Mouse (Mus musculus) kidney, postnatal 4 days (tissue): ENCODE data around the gene Cdiptos.

Experiments used
- DNase-seq, 2 experiments: peaks; one replicate each; pipeline ENCODE4 v3.0.0; 2021; ENCODE audit warnings: mixed read lengths in 2 of 2

The Cdiptos gene

GRCm38 (mm10) chr7:126967361-126967760 is 8.5 kb downstream of the Cdiptos start:
- no peak for DNase-seq

GRCm38 (mm10) chr7:126965568-126965967 is 10.3 kb downstream of the Cdiptos start:
- DNase-seq: no peak

GRCm38 (mm10) chr7:126963548-126964286 is 12.2 kb downstream of the Cdiptos start:
- peak; percentile 72 to 78 for DNase-seq

GRCm38 (mm10) chr7:126961965-126962364 is 13.9 kb downstream of the Cdiptos start:
- DNase-seq: no peak

GRCm38 (mm10) chr7:126961095-126961494 is 14.8 kb downstream of the Cdiptos start:
- DNase-seq: no peak

GRCm38 (mm10) chr7:126959780-126960179 is 16.1 kb downstream of the Cdiptos start:
- no peak for DNase-seq

- no peak for DNase-seq
Observed at GRCm38 (mm10) chr7:126955125-126955524, 20.8 kb downstream of the Cdiptos start.

- DNase-seq: no peak
Observed at GRCm38 (mm10) chr7:126952646-126953045, 23.3 kb downstream of the Cdiptos start.

- DNase-seq: no peak
Observed at GRCm38 (mm10) chr7:126951741-126952140, 24.2 kb downstream of the Cdiptos start.

GRCm38 (mm10) chr7:126950647-126951615 is 25.0 kb downstream of the Cdiptos start:
- no peak for DNase-seq

- peak; percentile 97 to 98 for DNase-seq
Observed at GRCm38 (mm10) chr7:126949793-126950646, 25.9 kb downstream of the Cdiptos start, which contains the start of gene Sez6l2. Gene Sez6l2 (plus strand): TSS chr7:126950563.

- no peak for DNase-seq
Observed at GRCm38 (mm10) chr7:126949403-126949792, 26.5 kb downstream of the Cdiptos start, which contains the start of gene Asphd1. Gene Asphd1 (minus strand): TSS chr7:126949582.

- DNase-seq: no peak
Observed at GRCm38 (mm10) chr7:126948626-126949025, 27.3 kb downstream of the Cdiptos start.

GRCm38 (mm10) chr7:126946530-126946929 is 29.4 kb downstream of the Cdiptos start:
- DNase-seq: peak; percentile 67 to 75

- DNase-seq: no peak
Observed at GRCm38 (mm10) chr7:126941801-126942200, 34.1 kb downstream of the Cdiptos start.

- DNase-seq: no peak
Observed at GRCm38 (mm10) chr7:126941171-126941570, 34.7 kb downstream of the Cdiptos start.

- DNase-seq: no peak
Observed at GRCm38 (mm10) chr7:126932652-126933051, 43.2 kb downstream of the Cdiptos start.

- no peak for DNase-seq
Observed at GRCm38 (mm10) chr7:126929046-126929445, 46.9 kb downstream of the Cdiptos start.

- peak; percentile 95 to 97 for DNase-seq
Observed at GRCm38 (mm10) chr7:126928384-126929037, 47.4 kb downstream of the Cdiptos start, which contains the start of gene Kctd13. Gene Kctd13 (plus strand): TSS chr7:126928879.

GRCm38 (mm10) chr7:126926299-126926698 is 49.6 kb downstream of the Cdiptos start:
- no peak for DNase-seq

GRCm38 (mm10) chr7:126923999-126924398 is 51.9 kb downstream of the Cdiptos start:
- DNase-seq: no peak

GRCm38 (mm10) chr7:126922624-126923060 is 53.3 kb downstream of the Cdiptos start, which contains the start of gene Tmem219:
Gene Tmem219 (minus strand): TSS chr7:126922917.
- DNase-seq: peak; percentile 77 to 85
